Mouse (Mus musculus): Measurements from ENCODE around the gene Ralbp1. TPM values are rescaled to one million over a fixed set of nuclear protein-coding genes. Genes with fewer than 3 reads are reported as not detected.

Gene Ralbp1
- polyA plus RNA-seq, 1 experiment, result 12.8 TPM

DNA sequence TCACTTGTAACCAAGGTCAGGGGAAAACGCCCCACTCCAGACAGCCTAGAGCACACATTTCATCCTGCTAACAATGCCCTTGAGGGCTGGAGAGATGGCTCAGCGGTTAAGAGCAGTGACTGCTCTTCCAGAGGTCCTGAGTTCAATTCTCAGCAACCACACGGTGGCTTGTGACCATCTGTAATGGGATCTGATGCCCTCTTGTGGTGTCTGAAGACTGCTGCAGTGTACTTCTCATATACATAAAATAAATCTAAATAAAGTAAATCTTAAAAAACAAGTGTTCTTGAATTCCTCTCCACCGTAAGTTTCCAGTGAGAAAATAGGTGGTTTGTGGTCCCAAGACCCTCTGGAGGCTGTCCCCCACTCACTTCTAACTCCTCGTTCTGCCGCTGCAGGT, 33.8 kb downstream of the Ralbp1 start:
- TF ChIP-seq POLR2A (IDR thresholded peaks at IDR 0.05; ENCODE audit: control insufficient read depth, low read depth, low read length), result no peak
- no peak for TF ChIP-seq CTCF (IDR thresholded peaks at IDR 0.05; ENCODE audit: control insufficient read depth, insufficient read depth, insufficient replicate concordance, low read depth, low read length)
- Histone ChIP-seq H3K4me3 (ENCODE audit: control insufficient read depth, low read depth, low read length) (no peak overlapping the region), H3K27ac (ENCODE audit: control insufficient read depth, insufficient read depth, low read depth, low read length) (no peak overlapping the region), H3K27me3 (ENCODE audit: control insufficient read depth, insufficient read depth, low read length) (no peaks in the 10 kb centered on the region), H3K4me1 (ENCODE audit: control insufficient read depth, insufficient read depth, low read length) (no peaks in the 10 kb centered on the region), H3K36me3 (ENCODE audit: control insufficient read depth, insufficient read depth, low read length) (peaks cover 3% of the 10 kb centered on the region)

DNA sequence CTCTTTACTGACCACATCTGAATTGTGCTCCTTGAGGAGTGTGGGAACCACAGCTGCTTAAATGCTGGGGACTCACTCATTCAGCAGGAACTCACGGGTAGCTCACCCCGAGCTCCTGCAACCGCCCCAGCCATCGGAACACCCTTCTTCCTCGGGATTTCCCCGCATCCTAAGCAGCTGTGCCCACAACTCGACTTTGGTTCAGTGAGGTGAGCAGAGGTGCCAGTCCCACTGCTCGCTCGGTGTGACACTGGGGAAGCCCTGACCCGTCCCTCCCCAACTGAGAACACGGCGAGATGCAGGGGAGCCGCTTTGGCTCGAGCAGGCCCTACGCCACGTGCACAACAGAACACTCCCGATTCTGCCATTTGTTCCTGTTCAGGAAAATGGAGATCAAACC, 35.1 kb downstream of the Ralbp1 start:
- no peak for TF ChIP-seq CTCF (IDR thresholded peaks at IDR 0.05; ENCODE audit: control insufficient read depth, insufficient read depth, insufficient replicate concordance, low read depth, low read length)
- TF ChIP-seq POLR2A (IDR thresholded peaks at IDR 0.05; ENCODE audit: control insufficient read depth, low read depth, low read length), result no peak
- Histone ChIP-seq H3K4me1 (ENCODE audit: control insufficient read depth, insufficient read depth, low read length) (no peaks in the 10 kb centered on the region), H3K36me3 (ENCODE audit: control insufficient read depth, insufficient read depth, low read length) (peaks cover 3% of the 10 kb centered on the region), H3K27ac (ENCODE audit: control insufficient read depth, insufficient read depth, low read depth, low read length) (no peak overlapping the region), H3K27me3 (ENCODE audit: control insufficient read depth, insufficient read depth, low read length) (no peaks in the 10 kb centered on the region), H3K4me3 (ENCODE audit: control insufficient read depth, low read depth, low read length) (no peak overlapping the region)

- H3K36me3 ChIP-seq (ENCODE audit: control insufficient read depth, insufficient read depth, low read length), result peaks cover 3% of the 10 kb centered on the region
- TF ChIP-seq CTCF (IDR thresholded peaks at IDR 0.05; ENCODE audit: control insufficient read depth, insufficient read depth, insufficient replicate concordance, low read depth, low read length), result no peak
- no peak for TF ChIP-seq POLR2A (IDR thresholded peaks at IDR 0.05; ENCODE audit: control insufficient read depth, low read depth, low read length)
- no peaks in the 10 kb centered on the region for H3K27me3 ChIP-seq (ENCODE audit: control insufficient read depth, insufficient read depth, low read length)
- no peaks in the 10 kb centered on the region for H3K4me1 ChIP-seq (ENCODE audit: control insufficient read depth, insufficient read depth, low read length)
- H3K27ac ChIP-seq (ENCODE audit: control insufficient read depth, insufficient read depth, low read depth, low read length), result no peak overlapping the region
- no peak overlapping the region for H3K4me3 ChIP-seq (ENCODE audit: control insufficient read depth, low read depth, low read length)
Measured at GRCm38 (mm10) chr17:65847694-65848449, 37.7 kb downstream of the Ralbp1 start.

DNA sequence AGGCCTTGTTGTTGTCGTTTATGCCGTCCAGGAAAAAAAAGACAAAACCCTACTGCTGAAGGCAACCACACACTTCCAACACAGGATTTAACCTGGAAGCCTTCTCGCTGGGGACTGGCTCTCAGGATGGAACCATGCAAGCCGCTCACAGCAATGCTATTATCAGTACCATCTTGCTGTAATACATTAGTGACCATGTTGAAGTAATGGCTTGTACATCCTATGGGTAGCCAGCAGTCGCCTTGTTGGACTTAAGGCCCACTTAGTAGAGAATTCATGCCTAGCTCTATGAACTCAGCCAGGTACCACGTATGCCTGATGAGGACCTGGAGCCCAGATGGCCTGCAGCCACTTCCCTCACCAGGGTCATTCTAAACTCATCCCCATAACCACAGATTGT, 40.2 kb downstream of the Ralbp1 start:
- no peaks in the 10 kb centered on the region for H3K27me3 ChIP-seq (ENCODE audit: control insufficient read depth, insufficient read depth, low read length)
- no peaks in the 10 kb centered on the region for H3K4me1 ChIP-seq (ENCODE audit: control insufficient read depth, insufficient read depth, low read length)
- H3K36me3 ChIP-seq (ENCODE audit: control insufficient read depth, insufficient read depth, low read length), result no peaks in the 10 kb centered on the region; the same call in 1 of the 2 replicates
- TF ChIP-seq POLR2A (IDR thresholded peaks at IDR 0.05; ENCODE audit: control insufficient read depth, low read depth, low read length), result no peak
- no peak for TF ChIP-seq CTCF (IDR thresholded peaks at IDR 0.05; ENCODE audit: control insufficient read depth, insufficient read depth, insufficient replicate concordance, low read depth, low read length)
- no peak overlapping the region for H3K4me3 ChIP-seq (ENCODE audit: control insufficient read depth, low read depth, low read length)
- H3K27ac ChIP-seq (ENCODE audit: control insufficient read depth, insufficient read depth, low read depth, low read length), result no peak overlapping the region

GRCm38 (mm10) chr17:65842669-65843381, 42.8 kb downstream of the Ralbp1 start:
- TF ChIP-seq POLR2A (IDR thresholded peaks at IDR 0.05; ENCODE audit: control insufficient read depth, low read depth, low read length) (no peak), CTCF (IDR thresholded peaks at IDR 0.05; ENCODE audit: control insufficient read depth, insufficient read depth, insufficient replicate concordance, low read depth, low read length) (no peak)
- Histone ChIP-seq H3K4me1 (ENCODE audit: control insufficient read depth, insufficient read depth, low read length) (no peaks in the 10 kb centered on the region), H3K4me3 (ENCODE audit: control insufficient read depth, low read depth, low read length) (no peak overlapping the region), H3K27ac (ENCODE audit: control insufficient read depth, insufficient read depth, low read depth, low read length) (no peak overlapping the region), H3K27me3 (ENCODE audit: control insufficient read depth, insufficient read depth, low read length) (no peaks in the 10 kb centered on the region), H3K36me3 (ENCODE audit: control insufficient read depth, insufficient read depth, low read length) (no peaks in the 10 kb centered on the region; the same call in 1 of the 2 replicates)

DNA sequence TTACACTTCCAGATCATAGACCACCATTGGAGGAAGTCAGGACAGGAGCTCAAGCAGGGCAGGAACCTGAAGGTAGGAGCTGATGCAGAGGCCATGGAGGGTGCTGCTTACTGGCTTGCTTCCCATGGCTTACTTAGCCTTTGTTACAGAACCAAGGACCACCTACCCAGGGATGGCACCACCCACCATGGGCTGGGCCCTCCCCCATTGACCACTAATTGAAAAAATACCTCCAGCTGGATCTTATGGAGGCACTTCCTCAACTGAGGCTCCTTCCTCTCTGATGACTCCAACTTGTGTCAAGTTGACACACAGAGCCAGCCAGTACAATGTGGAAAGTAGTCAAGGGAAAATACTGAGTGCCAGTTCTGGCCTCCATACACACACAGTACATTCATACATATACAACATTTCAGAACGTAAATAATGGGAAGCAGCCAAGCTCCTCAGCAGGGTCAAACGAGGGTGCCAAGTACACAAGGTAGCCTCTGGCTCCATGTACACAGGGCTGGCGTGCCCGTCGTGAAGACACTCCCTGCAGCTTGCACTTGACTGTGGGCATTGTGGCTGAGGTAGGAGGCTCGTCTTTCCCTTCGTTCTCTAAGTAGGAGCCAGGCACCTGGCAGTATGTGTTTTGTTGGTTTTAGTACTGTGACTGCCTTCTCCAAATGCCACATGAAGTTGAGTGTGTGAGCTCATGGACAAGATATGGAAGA, 45.9 kb downstream of the Ralbp1 start:
- Histone ChIP-seq H3K27me3 (ENCODE audit: control insufficient read depth, insufficient read depth, low read length) (no peaks in the 10 kb centered on the region), H3K4me1 (ENCODE audit: control insufficient read depth, insufficient read depth, low read length) (peaks cover 2% of the 10 kb centered on the region; the same call in 1 of the 2 replicates), H3K36me3 (ENCODE audit: control insufficient read depth, insufficient read depth, low read length) (no peaks in the 10 kb centered on the region; the same call in none of the 2 replicates), H3K27ac (ENCODE audit: control insufficient read depth, insufficient read depth, low read depth, low read length) (no peak overlapping the region), H3K4me3 (ENCODE audit: control insufficient read depth, low read depth, low read length) (no peak overlapping the region)
- no peak for TF ChIP-seq CTCF (IDR thresholded peaks at IDR 0.05; ENCODE audit: control insufficient read depth, insufficient read depth, insufficient replicate concordance, low read depth, low read length)
- TF ChIP-seq POLR2A (IDR thresholded peaks at IDR 0.05; ENCODE audit: control insufficient read depth, low read depth, low read length), result no peak

DNA sequence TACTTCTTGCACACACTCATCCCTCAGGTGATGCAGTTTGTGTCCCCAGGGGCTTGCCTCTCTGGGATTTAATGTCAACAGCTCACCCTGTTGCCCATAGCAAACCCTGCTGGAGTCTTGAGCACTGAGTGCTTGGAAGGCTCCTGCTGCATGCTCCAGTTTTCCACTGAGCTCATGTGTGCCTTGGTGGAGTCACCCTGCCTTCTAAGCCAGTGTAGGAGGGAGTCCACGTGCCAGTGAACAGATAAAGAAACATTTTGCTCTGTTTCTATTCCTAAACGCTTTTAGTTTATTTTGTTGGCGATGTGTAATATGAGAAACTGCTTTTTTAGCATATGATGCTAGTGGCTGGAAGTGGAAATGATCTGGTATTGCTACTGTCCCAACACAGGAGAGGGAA, 48.9 kb downstream of the Ralbp1 start:
- Histone ChIP-seq H3K36me3 (ENCODE audit: control insufficient read depth, insufficient read depth, low read length) (peaks cover 5% of the 10 kb centered on the region), H3K4me1 (ENCODE audit: control insufficient read depth, insufficient read depth, low read length) (peaks cover 2% of the 10 kb centered on the region; the same call in 1 of the 2 replicates), H3K27ac (ENCODE audit: control insufficient read depth, insufficient read depth, low read depth, low read length) (no peak overlapping the region), H3K27me3 (ENCODE audit: control insufficient read depth, insufficient read depth, low read length) (no peaks in the 10 kb centered on the region), H3K4me3 (ENCODE audit: control insufficient read depth, low read depth, low read length) (no peak overlapping the region)
- TF ChIP-seq POLR2A (IDR thresholded peaks at IDR 0.05; ENCODE audit: control insufficient read depth, low read depth, low read length), result no peak
- TF ChIP-seq CTCF (IDR thresholded peaks at IDR 0.05; ENCODE audit: control insufficient read depth, insufficient read depth, insufficient replicate concordance, low read depth, low read length), result no peak
